7 mouse cellular contexts compared by ENCODE assay signal in genomic region chr10:21829062-21829731, GRCm38 (mm10). TPM values are rescaled to one million over a fixed set of nuclear protein-coding genes. Genes with fewer than 3 reads are reported as not detected.
DNase-seq lines count a peak whose midpoint lies in the region; ATAC-seq lines count a peak whose summit lies in the region.

No protein-coding gene starts in this region.

- H3K36me3 ChIP-seq in forebrain, embryonic 10.5 days (replicated peaks): no peaks in the 10 kb centered on the region

- peaks cover 11% of the 10 kb centered on the region; the same call in 1 of the 2 replicates for H3K27me3 ChIP-seq in forebrain, embryonic 10.5 days (ENCODE audit: poor library complexity, severe bottlenecking)

- peaks cover 28% of the 10 kb centered on the region for H3K4me1 ChIP-seq in forebrain, embryonic 10.5 days

- peak overlapping the region; percentile 74 for H3K27ac ChIP-seq in forebrain, embryonic 10.5 days

- DNase-seq in urinary bladder, postnatal 14 days (ENCODE audit: low spot score): peak; percentile 28
- DNase-seq in urinary bladder, postnatal 25 days (ENCODE audit: low spot score): no peak
- peak; percentile 40 for DNase-seq in forebrain, embryonic 10.5 days (ENCODE audit: extremely low spot score, low spot score)
- peak; percentile 61 for DNase-seq in lung, postnatal 10 days
- DNase-seq in ovary, postnatal 14 days (ENCODE audit: low spot score): no peak
- DNase-seq in c-Kit-positive CD71-positive TER-119-positive erythroid progenitor cells, embryonic 14.5 days (ENCODE audit: low spot score): no peak

- WGBS in forebrain, embryonic 10.5 days: 15% methylated on average over 11 of the region's 11 CpGs

- H3K9me3 ChIP-seq in forebrain, embryonic 10.5 days: no peaks in the 10 kb centered on the region

- H3K4me3 ChIP-seq in forebrain, embryonic 10.5 days: no peak overlapping the region; the same call in 1 of the 2 replicates

- ATAC-seq in megakaryocyte-erythroid progenitor cell, adult 5-6 weeks (replicated peaks; ENCODE audit: low FRiP score, low TSS enrichment, poor library complexity, severe bottlenecking): no peak

RNA-seq across cellular contexts. Expression of gene Sgk1, which starts 52.8 kb away (rescaled TPM):
- polyA plus RNA-seq in forebrain, embryonic 10.5 days (2016; fragmentation: Nextera tagmentation; extraction: Ambion mirVana): 17.8 and 21.3 TPM in 2 replicates
- total RNA-seq in megakaryocyte-erythroid progenitor cell, adult 5-6 weeks (2014; fragmentation: Nextera tagmentation): 1.1 and 9.7 TPM in 2 replicates
- 5.5 and 8.1 TPM in 2 replicates for total RNA-seq in megakaryocyte-erythroid progenitor cell, adult 5-6 weeks (2017)

Comparison
In these comparisons a context has a peak if more than half of its experiments do, and no peak if none do; other contexts are left out.
1. DNase-seq: peak in urinary bladder, postnatal 14 days (single experiment), forebrain, embryonic 10.5 days (single experiment) and lung, postnatal 10 days (single experiment); none in urinary bladder, postnatal 25 days (single experiment), ovary, postnatal 14 days (single experiment) and c-Kit-positive CD71-positive TER-119-positive erythroid progenitor cells, embryonic 14.5 days (single experiment).